In the genomic region with DNA sequence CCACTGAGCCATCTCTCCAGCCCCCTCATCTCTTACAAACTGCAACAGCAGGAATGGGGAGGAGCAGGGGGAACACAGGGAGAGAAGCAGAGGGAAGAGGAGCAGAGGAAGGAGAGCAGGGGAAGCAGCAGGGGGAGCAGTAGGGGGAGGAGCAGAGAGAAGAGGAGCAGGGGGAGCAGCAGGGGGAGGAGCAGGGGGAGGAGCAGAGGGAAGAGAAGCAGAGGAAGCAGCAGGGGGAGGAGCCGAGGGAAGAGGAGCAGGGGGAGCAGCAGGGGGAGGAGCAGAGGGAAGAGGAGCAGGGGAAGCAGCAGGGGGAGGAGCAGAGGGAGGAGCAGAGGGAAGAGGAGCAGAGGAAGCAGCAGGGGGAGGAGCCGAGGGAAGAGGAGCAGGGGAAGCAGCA, we compare ENCODE assay signal across 27 mouse cellular contexts.
"Had no signal": no experiment of that assay in that cellular context is flagged by ENCODE, and none has a peak within 500 bp of the region (broad histone marks: within the 10 kb centered on the region; RNA-seq: fewer than 3 reads in every experiment).

No protein-coding gene starts in this region.

- H3K9ac ChIP-seq: heart, embryonic 13.5 days; heart, embryonic 15.5 days; hindbrain, embryonic 13.5 days; hindbrain, embryonic 15.5 days; kidney, embryonic 15.5 days; limb, embryonic 12.5 days; liver, embryonic 12.5 days had no signal

- H3K27me3 ChIP-seq: kidney, embryonic 15.5 days had no signal

- H3K27ac ChIP-seq: gastrocnemius, adult 2 months; heart, adult 2 months; heart, embryonic 13.5 days; heart, embryonic 15.5 days; hindbrain, embryonic 13.5 days; hindbrain, embryonic 15.5 days; hindbrain, postnatal 0 days; kidney, embryonic 15.5 days; kidney, postnatal 0 days; left cerebral cortex, adult 2 months; limb, embryonic 10.5 days; limb, embryonic 12.5 days; liver, embryonic 12.5 days had no signal

- H3K36me3 ChIP-seq: heart, embryonic 13.5 days; heart, embryonic 15.5 days; hindbrain, embryonic 13.5 days; hindbrain, embryonic 15.5 days; kidney, embryonic 15.5 days; limb, embryonic 10.5 days; limb, embryonic 12.5 days; liver, embryonic 12.5 days had no signal

- H3K9me3 ChIP-seq: heart, embryonic 15.5 days; hindbrain, embryonic 13.5 days; hindbrain, embryonic 15.5 days; limb, embryonic 10.5 days had no signal

- H3K4me2 ChIP-seq: heart, embryonic 11.5 days; heart, embryonic 13.5 days; heart, embryonic 15.5 days; hindbrain, embryonic 13.5 days; hindbrain, embryonic 15.5 days; kidney, embryonic 15.5 days; limb, embryonic 12.5 days; liver, embryonic 12.5 days had no signal

- ATAC-seq: hindbrain, postnatal 0 days; intestine, embryonic 16.5 days; liver, embryonic 12.5 days had no signal

- DNase-seq: gastrocnemius, adult 2 months; gastrocnemius, postnatal 14 days; gastrocnemius, postnatal 36 days; heart, adult 11 months; heart, adult 2 months; heart, postnatal 14 days; heart, postnatal 36 days; kidney, adult 11 months; kidney, adult 2 months; kidney, adult 9 months; kidney, postnatal 14 days; kidney, postnatal 36 days; layer of hippocampus, adult 9-11 months; layer of hippocampus, postnatal 36 days had no signal

- H3K4me3 ChIP-seq: gastrocnemius, adult 2 months; heart, adult 2 months; heart, embryonic 13.5 days; heart, embryonic 15.5 days; hindbrain, embryonic 13.5 days; hindbrain, embryonic 15.5 days; kidney, embryonic 15.5 days; left cerebral cortex, adult 2 months; limb, embryonic 10.5 days; limb, embryonic 12.5 days; liver, embryonic 12.5 days had no signal
